Mouse (Mus musculus) erythroblast, embryonic 14.5 days (primary cell): ENCODE measurements around the gene Ncf2.

Experiments used
- GATA1 ChIP-seq: IDR thresholded peaks from 2 replicates; pipeline ENCODE4 v1.6.1; 2012; ENCODE audit warnings: low read length, inconsistent platforms, mixed read lengths
- TAL1 ChIP-seq: IDR thresholded peaks from 3 replicates; pipeline ENCODE4 v1.6.1; 2012; ENCODE audit warnings: low read length, inconsistent platforms, mixed read lengths

GRCm38 (mm10) chr1:152798125-152798524 is 1.9 kb upstream of the Ncf2 start:
- TF ChIP-seq GATA1 (no peak), TAL1 (no peak)
